Mouse (Mus musculus): ENCODE measurements around the gene Prelid1. TPM values are rescaled to one million over a fixed set of nuclear protein-coding genes. Genes with fewer than 3 reads are reported as not detected.

The Prelid1 gene
- polyA plus RNA-seq, 1 experiment, result 145 TPM

- DNase-seq (ENCODE audit: extremely low spot score in 1 of 2, low spot score in 1 of 2), result no peak
These were observed 10.5 kb downstream of the Prelid1 start for GRCm38 (mm10) chr13:55330567-55331400.

- DNase-seq (ENCODE audit: extremely low spot score in 1 of 2, low spot score in 1 of 2), result no peak
These were observed 12.0 kb downstream of the Prelid1 start for GRCm38 (mm10) chr13:55332331-55332730.

DNA sequence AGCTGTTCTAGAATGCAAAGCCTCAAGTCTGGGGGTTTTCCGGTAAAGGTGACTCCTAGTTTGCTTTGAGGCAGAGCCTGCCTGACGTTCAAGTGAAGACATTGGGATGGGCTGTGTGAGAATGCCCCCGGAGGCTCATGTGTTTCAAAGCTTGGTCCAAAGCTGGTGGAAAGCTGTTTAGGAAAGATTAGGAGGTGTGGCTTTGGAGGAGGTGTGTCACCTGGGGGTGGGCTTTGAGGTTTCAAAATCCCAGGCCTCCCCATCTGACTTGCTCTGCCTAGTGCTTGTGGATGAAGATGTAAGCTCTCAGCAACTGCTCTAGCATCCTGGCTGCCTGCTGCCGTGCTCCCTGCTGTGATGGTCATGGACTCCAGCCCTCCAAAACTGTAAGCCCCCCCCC, 15.4 kb downstream of the Prelid1 start:
- DNase-seq (ENCODE audit: extremely low spot score in 1 of 2, low spot score in 1 of 2), result no peak

- no peak for DNase-seq (ENCODE audit: extremely low spot score in 1 of 2, low spot score in 1 of 2)
These were observed 17.2 kb downstream of the Prelid1 start for GRCm38 (mm10) chr13:55337341-55337975.

DNA sequence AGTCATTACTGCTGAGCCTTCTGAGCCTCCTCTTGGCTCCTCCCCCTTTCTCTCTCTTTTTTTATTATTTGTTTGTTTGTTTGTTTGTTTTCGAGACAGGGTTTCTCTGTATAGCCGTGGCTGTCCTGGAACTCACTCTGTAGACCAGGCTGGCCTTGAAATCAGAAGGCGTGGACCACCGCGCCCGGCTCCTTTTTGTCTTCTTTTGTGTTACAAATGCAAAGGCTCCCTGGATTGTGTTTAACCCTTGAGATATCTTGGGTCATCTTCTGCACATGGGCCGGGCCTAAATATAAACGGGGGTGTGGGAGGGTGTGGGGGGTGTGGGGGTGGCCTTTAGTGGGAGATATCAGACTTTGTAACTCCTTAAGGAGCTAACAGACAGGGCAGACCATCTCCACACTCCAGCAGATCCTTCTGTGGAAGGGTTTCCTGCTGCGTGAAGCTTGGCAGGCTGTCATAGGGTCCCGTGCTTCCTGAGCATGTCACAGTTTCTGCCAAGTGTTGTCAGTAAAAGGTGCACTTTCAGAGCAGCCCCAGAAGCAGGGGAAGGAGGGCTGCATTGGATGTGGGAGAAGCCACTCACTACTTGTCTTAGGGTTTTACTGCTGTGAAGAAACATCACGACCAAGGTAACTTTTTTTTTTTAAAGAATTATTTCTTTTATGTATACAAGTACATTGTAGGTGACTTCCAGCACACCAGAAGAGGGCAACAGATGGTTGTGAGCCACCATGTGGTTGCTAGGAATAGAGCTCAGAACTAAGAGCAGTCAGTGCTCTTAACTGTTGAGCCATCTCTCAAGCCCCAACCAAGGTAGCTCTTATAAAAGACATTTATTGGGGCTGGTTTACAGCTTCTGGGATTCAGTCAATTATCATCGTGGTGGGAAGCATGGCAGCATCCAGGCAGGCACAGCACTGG, 18.1 kb downstream of the Prelid1 start:
- no peak for DNase-seq (ENCODE audit: extremely low spot score in 1 of 2, low spot score in 1 of 2)

DNA sequence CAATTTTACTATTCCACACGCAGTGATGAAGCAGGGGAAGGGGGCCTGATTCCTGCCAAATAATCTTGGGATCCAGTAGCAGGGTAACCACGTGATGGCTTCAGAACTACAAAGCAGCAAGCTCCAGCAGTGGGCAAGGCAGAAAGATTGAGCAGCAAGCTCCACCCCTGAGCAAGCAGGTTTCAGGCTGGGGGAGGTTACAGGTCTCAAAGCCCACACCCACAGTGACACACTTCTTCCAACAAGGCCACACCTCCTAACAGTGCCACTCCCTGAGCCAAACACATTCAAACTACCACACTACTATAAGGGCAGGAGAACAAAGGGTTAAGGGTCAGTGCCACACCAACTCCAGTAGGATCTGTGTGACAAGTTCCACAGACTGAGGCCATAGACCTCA, 19.0 kb downstream of the Prelid1 start:
- no peak for DNase-seq (ENCODE audit: extremely low spot score in 1 of 2, low spot score in 1 of 2)

GRCm38 (mm10) chr13:55342469-55342868, 22.2 kb downstream of the Prelid1 start:
- DNase-seq (ENCODE audit: extremely low spot score in 1 of 2, low spot score in 1 of 2), result no peak

DNA sequence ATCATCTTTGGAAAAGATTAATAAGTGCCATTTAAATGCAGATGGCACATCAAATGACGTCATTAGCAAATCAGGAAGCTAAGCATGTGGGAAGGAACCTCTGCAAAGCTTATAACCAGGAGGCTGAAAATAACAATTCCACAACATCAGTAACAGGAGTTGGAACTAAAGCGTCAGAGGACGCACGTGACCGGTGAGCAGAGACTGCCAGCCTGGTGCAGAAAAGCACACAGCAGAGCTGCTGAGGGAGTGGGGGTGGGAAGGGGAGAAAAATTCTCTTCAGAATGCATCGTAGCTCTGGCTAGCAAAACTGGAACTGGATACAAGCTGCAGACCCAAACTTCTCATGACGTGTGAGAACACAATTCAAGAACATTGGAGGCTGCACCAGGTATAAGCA, 24.0 kb downstream of the Prelid1 start:
- peak in 1 of 2 experiments; percentile 70 for DNase-seq (ENCODE audit: extremely low spot score in 1 of 2, low spot score in 1 of 2)

DNA sequence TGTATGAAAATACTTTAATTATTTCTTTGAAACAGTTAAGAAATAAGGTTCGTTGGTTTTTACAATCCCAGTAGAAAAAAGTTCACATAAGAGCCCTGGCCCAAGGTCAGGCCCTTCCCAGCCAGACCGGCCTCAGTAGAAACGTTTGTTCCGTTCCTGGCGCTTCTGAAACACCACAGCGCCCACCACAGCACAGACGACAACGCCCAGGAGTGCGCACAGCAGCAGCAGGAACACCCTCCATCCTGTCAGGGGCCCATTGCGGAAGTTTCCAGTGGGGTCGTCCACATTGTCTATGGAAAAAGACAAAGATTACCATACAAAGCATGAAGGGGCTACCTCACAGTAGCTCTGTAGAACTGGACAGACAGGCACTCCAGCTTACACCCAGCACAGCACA, 26.4 kb downstream of the Prelid1 start:
- no peak for DNase-seq (ENCODE audit: extremely low spot score in 1 of 2, low spot score in 1 of 2)

GRCm38 (mm10) chr13:55361145-55361544, 40.8 kb downstream of the Prelid1 start:
- DNase-seq (ENCODE audit: extremely low spot score in 1 of 2, low spot score in 1 of 2), result no peak

DNA sequence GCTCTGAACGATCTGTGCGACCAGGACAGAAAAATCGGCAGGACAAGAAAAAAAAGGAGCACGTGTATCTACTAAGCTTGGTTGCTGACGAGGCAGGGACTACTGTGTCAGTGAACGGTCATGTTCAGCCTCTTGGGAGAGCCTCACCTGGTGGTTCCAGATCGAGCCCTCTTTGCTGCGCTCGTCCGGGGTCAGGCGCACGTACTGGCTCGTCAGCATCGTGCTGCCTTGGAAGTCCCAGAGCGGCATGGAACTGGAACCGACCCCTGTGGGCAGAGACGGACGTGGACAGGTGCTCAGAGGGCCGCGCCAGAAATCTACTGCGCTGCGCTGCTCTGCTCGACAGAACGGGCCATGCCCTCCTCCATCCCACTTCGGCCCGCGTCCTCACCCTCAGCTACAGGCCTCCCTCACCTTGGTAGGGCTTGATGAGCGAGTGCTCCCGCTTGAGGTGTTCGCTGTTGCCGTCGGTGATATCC, 41.7 kb downstream of the Prelid1 start:
- DNase-seq (ENCODE audit: extremely low spot score in 1 of 2, low spot score in 1 of 2), result no peak

DNA sequence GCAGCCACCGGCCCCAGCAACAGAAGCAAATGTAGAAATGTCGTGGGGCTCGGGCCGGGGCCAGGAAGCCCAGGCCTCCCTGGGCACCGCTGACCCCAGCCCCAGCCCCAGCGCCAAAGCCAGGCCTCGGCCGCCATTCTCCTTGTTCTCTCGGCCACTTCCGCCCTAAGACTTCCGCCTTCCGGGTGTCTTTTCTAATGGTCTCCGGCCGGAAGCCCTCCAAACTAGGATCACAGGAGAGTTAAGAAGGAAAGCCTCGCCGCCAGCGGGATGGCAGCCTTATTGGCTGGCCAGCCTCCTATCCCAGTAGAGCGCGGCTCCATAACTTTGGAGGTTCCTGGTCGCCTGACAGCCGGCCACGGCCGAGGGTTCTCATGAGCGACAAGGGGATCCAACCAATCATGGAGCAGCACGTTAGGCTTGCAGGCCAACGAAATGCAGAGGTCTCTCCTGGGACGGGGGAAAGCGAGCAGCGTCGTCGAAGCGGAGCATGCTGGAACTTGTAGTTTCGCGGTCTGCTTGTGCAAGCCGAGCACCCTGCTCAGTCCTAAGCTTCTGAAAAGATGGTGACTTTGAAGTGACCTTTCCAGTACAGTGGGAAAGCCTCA, 42.3 kb downstream of the Prelid1 start, which contains the start of gene Lman2:
TSS of gene Lman2 (minus strand) at position 331 of the 608 bp plus-strand sequence.
- DNase-seq (ENCODE audit: extremely low spot score in 1 of 2, low spot score in 1 of 2), result peak; percentile 98 to 99

- DNase-seq (ENCODE audit: extremely low spot score in 1 of 2, low spot score in 1 of 2), result no peak
These were observed 48.1 kb downstream of the Prelid1 start for GRCm38 (mm10) chr13:55368401-55368800.

DNA sequence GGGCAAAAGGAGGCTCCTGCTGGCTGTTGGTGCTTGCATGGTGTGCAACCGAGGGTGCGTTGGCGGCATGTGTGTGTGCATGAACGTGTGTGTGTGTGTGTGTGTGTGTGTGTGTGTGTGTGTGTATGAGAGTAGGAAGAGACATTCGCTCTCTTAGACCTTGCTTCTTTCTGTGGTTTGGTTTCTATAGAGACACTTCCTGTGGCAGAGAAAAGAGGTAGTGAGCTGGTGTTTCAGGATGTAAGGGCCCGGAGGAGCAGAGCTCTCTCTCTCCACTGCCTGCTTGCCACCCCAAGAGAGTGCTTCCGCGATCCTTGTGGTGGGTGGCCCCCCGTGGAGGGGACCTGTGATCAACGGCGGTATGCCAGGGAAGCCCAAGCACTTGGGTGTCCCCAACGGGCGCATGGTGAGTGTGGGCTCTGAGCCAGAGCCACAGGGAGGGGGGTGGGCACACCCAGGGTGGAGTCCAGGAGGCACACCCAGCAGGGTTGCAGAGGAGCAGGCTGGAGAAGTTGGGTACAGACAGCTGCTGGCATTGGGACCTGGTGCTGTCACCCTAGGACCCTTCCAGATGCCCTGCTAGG, 49.3 kb downstream of the Prelid1 start, which contains the start of gene Rgs14:
TSS of gene Rgs14 (plus strand) at position 202 of the 584 bp plus-strand sequence.
- peak; percentile 39 to 69 for DNase-seq (ENCODE audit: extremely low spot score in 1 of 2, low spot score in 1 of 2)

DNA sequence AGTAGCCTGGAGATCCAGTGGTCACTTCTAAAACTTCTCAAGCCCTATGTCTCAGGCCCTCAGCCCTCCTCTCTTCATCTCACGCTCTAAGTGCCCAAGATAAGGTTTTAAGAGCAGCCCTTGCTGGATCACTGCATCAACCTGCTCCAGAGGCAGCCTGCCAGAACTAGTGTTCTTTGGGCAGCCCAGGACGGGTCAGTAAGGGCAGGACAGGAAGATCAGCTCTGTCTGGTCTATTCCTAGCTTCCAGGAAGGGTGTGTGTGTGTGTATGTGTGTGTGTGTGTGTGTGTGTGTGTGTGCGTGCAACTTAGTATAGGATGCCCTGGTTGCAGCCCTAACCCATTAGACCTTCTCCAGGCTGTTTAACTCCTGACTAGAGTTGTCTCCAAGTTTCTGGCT, 49.9 kb downstream of the Prelid1 start:
- DNase-seq (ENCODE audit: extremely low spot score in 1 of 2, low spot score in 1 of 2), result no peak

- peak in 1 of 2 experiments; percentile 45 for DNase-seq (ENCODE audit: extremely low spot score in 1 of 2, low spot score in 1 of 2)
These were observed 50.8 kb downstream of the Prelid1 start for GRCm38 (mm10) chr13:55371007-55371681.

- no peak for DNase-seq (ENCODE audit: extremely low spot score in 1 of 2, low spot score in 1 of 2)
These were observed 51.4 kb downstream of the Prelid1 start for GRCm38 (mm10) chr13:55371740-55372139.

- DNase-seq (ENCODE audit: extremely low spot score in 1 of 2, low spot score in 1 of 2), result no peak
These were observed 54.1 kb downstream of the Prelid1 start for GRCm38 (mm10) chr13:55374206-55374924.

All from frontal cortex, adult 2 months (tissue).